Mouse (Mus musculus): ENCODE results near the gene Armh4. TPM values are rescaled to one million over a fixed set of nuclear protein-coding genes. Genes with fewer than 3 reads are reported as not detected.

Armh4 gene
- polyA plus RNA-seq (2014; fragmentation: Illumina TruSeq; extraction: RNeasy Lipid Tissue Mini Kit (QIAGEN cat#74804); ENCODE audit: insufficient read depth, low read depth, low replicate concordance), result 2.6 TPM

DNA sequence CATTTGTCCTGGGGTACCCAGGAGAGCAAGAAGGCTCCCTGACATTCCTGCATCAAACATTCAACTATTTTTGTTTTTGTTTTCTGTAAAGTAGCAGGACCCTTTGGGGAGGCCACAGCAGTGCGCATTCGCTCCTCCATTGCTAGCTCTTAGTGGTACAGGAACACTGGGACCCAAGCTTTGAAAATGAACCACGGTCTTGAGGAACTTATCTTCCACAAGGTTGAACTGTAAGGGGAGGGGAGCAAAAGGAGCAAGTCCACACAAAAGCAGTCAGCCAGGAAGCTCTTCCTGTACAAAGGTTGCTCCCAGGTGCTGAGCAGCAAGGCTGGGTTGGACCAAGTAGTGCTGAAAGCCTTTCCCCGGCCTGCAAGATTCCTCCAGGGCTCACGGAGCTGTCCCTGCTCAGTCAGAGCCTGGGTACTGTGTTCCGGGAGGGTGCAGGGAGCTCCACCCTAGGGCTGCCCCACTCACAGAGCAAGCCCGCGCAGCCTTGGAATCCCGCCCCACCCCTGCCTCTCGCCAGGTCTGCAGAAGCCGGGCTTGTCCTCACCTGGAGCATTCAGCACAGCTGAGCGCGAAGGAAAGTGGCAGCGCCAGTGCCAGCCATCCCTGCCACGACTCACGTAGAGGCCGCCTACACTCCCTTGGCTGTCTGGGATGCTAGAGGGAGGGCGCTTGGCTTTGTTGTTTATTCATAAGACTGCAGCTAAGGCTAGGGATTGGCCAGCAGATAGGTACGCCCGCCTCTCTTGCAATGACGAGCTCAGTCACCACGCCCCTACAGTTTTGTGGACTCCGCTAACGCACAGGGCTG, at the start of gene Armh4:
Gene Armh4 (minus strand): TSS at position 669 of the 817 bp plus-strand sequence.

Other genes with a start within 250 kb of the Armh4 start
- not detected for gene Olfr722, start 118.6 kb upstream of the Armh4 start, polyA plus RNA-seq (2014; fragmentation: Illumina TruSeq; extraction: RNeasy Lipid Tissue Mini Kit (QIAGEN cat#74804); ENCODE audit: insufficient read depth, low read depth, low replicate concordance)
- gene Olfr723, start 148.4 kb upstream of the Armh4 start, polyA plus RNA-seq (2014; fragmentation: Illumina TruSeq; extraction: RNeasy Lipid Tissue Mini Kit (QIAGEN cat#74804); ENCODE audit: insufficient read depth, low read depth, low replicate concordance), result not detected
- gene Olfr724, start 179.9 kb upstream of the Armh4 start, polyA plus RNA-seq (2014; fragmentation: Illumina TruSeq; extraction: RNeasy Lipid Tissue Mini Kit (QIAGEN cat#74804); ENCODE audit: insufficient read depth, low read depth, low replicate concordance), result not detected

Data from lung, adult 10 weeks (tissue).